Mouse (Mus musculus) kidney, adult 2 months (tissue): ENCODE measurements at regions not wholly inside any gene's neighbourhood (a gene's known extent, or its start where the extent isn't known, plus 50 kb on each side); places are given as distances from the start of the nearest gene placed in this dataset.

Experiments used
- DNase-seq: peaks from one replicate; pipeline ENCODE4 v3.0.0; 2021
- H3K27ac ChIP-seq: fragments of 200-500 bp; 2 replicates; pipeline ENCODE4 v1.5.1; 2012; ENCODE audit warnings: low read depth, low read length, control low read depth, inconsistent platforms; ENCODE audit not compliant: insufficient read depth
- H3K27me3 ChIP-seq: fragments of 200-500 bp; replicated peaks from 2 replicates; pipeline ENCODE4 v1.6.1; 2012; ENCODE audit warnings: mild to moderate bottlenecking, moderate library complexity, low read length, inconsistent platforms; ENCODE audit not compliant: control insufficient read depth, insufficient read depth
- H3K36me3 ChIP-seq: fragments of 200-500 bp; 2 replicates; pipeline ENCODE4 v1.6.1; 2012; ENCODE audit warnings: mild to moderate bottlenecking, moderate library complexity, low read length, inconsistent platforms; ENCODE audit not compliant: control insufficient read depth, insufficient read depth
- H3K4me1 ChIP-seq: fragments of 200-500 bp; 2 replicates; pipeline ENCODE4 v1.6.1; 2011; ENCODE audit warnings: low read length; ENCODE audit not compliant: control insufficient read depth, insufficient read depth
- H3K4me3 ChIP-seq: fragments of 200-500 bp; 2 replicates; pipeline ENCODE4 v1.5.1; 2011; ENCODE audit warnings: mild to moderate bottlenecking, low read depth, low read length, control low read depth; ENCODE audit not compliant: insufficient read depth
- CTCF ChIP-seq: fragments of 200-500 bp; conservative IDR thresholded peaks from 2 replicates; pipeline ENCODE4 v1.5.1; 2011; ENCODE audit warnings: low read depth, mild to moderate bottlenecking, control low read depth, low read length, moderate library complexity, mixed read lengths; ENCODE audit not compliant: insufficient read depth, insufficient read length
- POLR2A ChIP-seq: fragments of 200-500 bp; IDR thresholded peaks from one replicate; pipeline ENCODE4 v1.6.1; 2011; ENCODE audit warnings: low read depth, low read length, control low read depth
- WGBS: fragments of 180-500 bp; shearing (Covaris S2); methylation state at CpG from one replicate; pipeline ENCODE4 v1.1.7; 2018; 5-methylcytosine and 5-hydroxymethylcytosine counted together

- Histone ChIP-seq H3K27me3 (no peaks in the 10 kb centered on the region), H3K4me1 (no peaks in the 10 kb centered on the region), H3K36me3 (no peaks in the 10 kb centered on the region), H3K4me3 (no peak overlapping the region), H3K27ac (no peak overlapping the region)
- WGBS: 59% methylated on average over 2 of the region's 2 CpGs
- no peak for DNase-seq
- TF ChIP-seq CTCF: no peak
Measured at GRCm38 (mm10) chr1:71970771-71971170, 241.3 kb downstream of the Mreg start.

DNA sequence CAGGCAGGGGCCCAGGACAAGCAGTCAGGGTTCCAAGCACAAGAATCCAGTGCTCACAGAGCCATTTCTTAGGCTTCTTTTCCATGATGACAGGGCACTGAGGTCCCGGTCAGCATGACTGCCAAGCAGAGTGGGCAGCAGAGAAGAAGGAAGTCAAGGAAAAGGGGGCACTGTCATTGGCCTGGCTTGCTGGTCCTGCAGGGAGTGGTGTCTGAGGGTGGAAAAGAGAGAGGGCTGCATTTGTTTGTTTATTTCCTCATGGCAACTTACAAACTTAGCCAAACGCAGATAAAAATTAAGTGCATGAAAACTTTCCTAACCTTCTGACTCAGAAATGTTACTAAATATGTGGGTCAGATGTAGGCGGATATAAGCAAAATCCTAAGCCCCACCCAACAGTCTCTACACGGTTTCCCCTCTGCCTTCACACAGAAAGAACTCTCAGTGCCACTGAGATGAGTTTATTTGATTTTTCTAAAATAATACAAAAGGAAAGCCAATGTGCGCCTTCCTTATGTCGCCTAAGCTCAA lies 244.5 kb downstream of the Mreg start:
- H3K27ac ChIP-seq: no peak overlapping the region
- H3K27me3 ChIP-seq: no peaks in the 10 kb centered on the region
- DNase-seq: no peak

DNA sequence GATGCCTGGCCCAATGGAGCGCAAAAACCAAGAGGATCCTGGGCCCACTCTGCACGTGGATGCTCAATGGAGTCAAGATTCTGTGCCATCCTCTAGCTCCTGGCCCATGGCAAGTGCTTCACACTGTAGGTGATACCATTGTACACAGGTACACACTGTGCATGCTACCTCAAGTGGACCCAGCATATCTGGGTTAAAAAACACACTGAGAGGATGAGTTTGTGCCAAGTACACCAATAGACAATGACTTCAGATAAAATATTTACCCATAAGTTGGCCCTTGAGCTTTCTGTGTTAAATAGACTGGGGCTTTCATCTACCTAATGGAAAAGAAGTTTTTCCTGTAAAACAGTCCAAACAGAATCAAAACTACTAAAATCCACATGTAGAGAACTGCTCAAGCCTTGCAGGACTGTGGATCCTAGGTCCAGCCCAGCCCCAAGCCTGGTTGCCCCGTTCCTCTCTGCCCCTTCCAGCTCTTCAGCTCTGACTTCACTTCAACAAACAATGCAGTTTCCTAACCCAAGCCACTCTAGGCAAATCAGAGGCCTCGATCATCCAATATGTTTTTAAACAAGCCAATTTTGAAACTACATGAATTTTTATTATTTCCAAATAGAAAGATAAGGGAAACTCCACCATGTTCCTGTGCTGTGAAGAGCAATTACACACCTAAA lies 247.5 kb downstream of the Mreg start:
- peak; percentile 66 for DNase-seq
- H3K4me3 ChIP-seq: no peak overlapping the region
- no peak overlapping the region for H3K27ac ChIP-seq
- TF ChIP-seq POLR2A (no peak), CTCF (no peak)
- 72% methylated on average over 4 of the region's 4 CpGs for WGBS
- no peaks in the 10 kb centered on the region for H3K4me1 ChIP-seq
- no peaks in the 10 kb centered on the region for H3K36me3 ChIP-seq
- H3K27me3 ChIP-seq: no peaks in the 10 kb centered on the region

More for the DNA sequence above, 244.5 kb downstream of the Mreg start:
- Histone ChIP-seq H3K4me3 (no peak overlapping the region), H3K36me3 (no peaks in the 10 kb centered on the region), H3K4me1 (no peaks in the 10 kb centered on the region)
- 86% methylated on average over 6 of the region's 6 CpGs for WGBS
- TF ChIP-seq POLR2A (no peak), CTCF (no peak)

DNA sequence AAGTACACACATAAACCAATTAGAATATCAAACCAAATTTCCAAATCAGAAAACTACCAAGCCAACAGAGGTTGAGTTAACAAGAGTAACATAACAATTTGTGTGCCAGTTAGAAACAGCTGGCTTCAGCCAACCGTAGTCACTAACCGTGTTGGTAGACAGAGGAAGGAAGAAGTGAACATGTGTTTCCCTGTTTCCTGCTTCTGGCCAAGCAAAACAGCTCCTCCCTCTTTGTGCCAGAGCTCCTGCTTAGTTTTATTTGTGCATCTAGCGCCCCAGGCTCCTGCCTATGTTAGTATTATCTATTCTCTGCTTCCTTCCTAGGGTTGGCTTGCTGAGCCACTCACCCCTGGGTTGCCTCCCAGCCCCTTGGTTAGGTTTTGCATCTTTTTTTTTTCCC lies 255.2 kb downstream of the Mreg start:
- Histone ChIP-seq H3K36me3 (no peaks in the 10 kb centered on the region), H3K4me1 (no peaks in the 10 kb centered on the region), H3K4me3 (no peak overlapping the region), H3K27me3 (no peaks in the 10 kb centered on the region), H3K27ac (no peak overlapping the region)
- 42% methylated on average over 3 of the region's 3 CpGs for WGBS
- TF ChIP-seq POLR2A (no peak), CTCF (no peak)
- no peak for DNase-seq

DNA sequence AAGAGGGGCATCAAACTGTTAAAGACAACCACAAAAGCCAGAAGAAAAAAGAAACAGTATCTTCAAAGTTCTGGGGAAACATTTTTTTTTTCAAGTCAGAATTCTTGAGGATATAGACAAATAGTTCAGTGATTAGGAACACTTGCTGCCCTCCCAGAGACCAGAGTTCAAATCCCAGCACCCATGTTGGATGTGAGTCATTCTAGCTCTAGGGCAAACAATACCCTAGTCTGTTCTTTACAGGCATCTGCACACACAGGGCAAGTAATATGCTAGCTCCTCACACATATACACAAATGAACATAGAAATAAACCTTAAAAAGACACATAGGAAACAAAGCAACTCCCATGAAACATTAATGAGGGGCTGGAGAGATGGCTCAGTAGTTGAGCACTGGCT lies 256.8 kb downstream of the Mreg start:
- no peak for TF ChIP-seq CTCF
- no peak for TF ChIP-seq POLR2A
- no peak for DNase-seq
- no peak overlapping the region for H3K27ac ChIP-seq
- H3K4me1 ChIP-seq: no peaks in the 10 kb centered on the region
- no peaks in the 10 kb centered on the region for H3K27me3 ChIP-seq
- H3K36me3 ChIP-seq: no peaks in the 10 kb centered on the region
- H3K4me3 ChIP-seq: no peak overlapping the region

GRCm38 (mm10) chr1:71953292-71953691 lies 258.8 kb downstream of the Mreg start:
- WGBS: 74% methylated on average over 6 of the region's 6 CpGs
- Histone ChIP-seq H3K36me3 (no peaks in the 10 kb centered on the region), H3K27me3 (no peaks in the 10 kb centered on the region)

DNA sequence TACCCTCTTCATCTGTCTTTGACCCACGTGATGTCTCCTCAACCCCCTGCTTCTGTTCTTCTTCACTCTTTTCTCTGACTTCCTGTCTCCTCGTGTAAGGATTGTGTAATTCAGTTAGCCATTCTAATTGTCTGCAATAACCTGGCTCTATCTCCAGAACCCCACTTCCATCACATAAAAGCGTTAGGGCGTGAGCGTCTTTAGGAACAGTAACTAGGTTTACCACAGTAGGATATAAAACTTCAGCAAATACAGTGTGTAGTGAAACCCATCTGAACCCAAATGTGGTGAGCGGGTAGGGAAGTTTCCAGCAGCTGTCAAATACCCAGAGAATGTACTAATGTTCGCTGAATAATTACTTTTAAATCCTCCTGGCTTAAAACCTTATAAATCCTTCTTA lies 262.6 kb downstream of the Mreg start:
- Histone ChIP-seq H3K4me1 (no peaks in the 10 kb centered on the region), H3K27ac (no peak overlapping the region), H3K36me3 (no peaks in the 10 kb centered on the region), H3K4me3 (no peak overlapping the region), H3K27me3 (no peaks in the 10 kb centered on the region)
- no peak for DNase-seq
- no peak for TF ChIP-seq POLR2A
- no peak for TF ChIP-seq CTCF
- 80% methylated on average over 7 of the region's 7 CpGs for WGBS

More at GRCm38 (mm10) chr1:71953292-71953691, 258.8 kb downstream of the Mreg start:
- DNase-seq: no peak
- Histone ChIP-seq H3K27ac (no peak overlapping the region), H3K4me3 (no peak overlapping the region), H3K4me1 (no peaks in the 10 kb centered on the region)
- no peak for TF ChIP-seq CTCF
- TF ChIP-seq POLR2A: no peak
